Mouse (Mus musculus) cerebellum, adult 2 months (tissue): ENCODE measurements around the gene Ankfy1.

Experiments
- CTCF ChIP-seq: fragments of 200-500 bp; IDR thresholded peaks from 2 replicates; pipeline ENCODE4 v1.5.1; 2011; ENCODE audit warnings: low read depth, mild to moderate bottlenecking, control low read depth, low read length, moderate library complexity, borderline replicate concordance; ENCODE audit not compliant: insufficient read depth
- POLR2A ChIP-seq: fragments of 200-500 bp; IDR thresholded peaks from 2 replicates; pipeline ENCODE4 v1.6.1; 2011; ENCODE audit warnings: low read length, control low read depth, borderline replicate concordance; ENCODE audit not compliant: insufficient read depth

GRCm38 (mm10) chr11:72692353-72692752 lies 2.5 kb downstream of the Ankfy1 start:
- TF ChIP-seq POLR2A (no peak), CTCF (no peak)
